Mouse (Mus musculus): ENCODE data around the gene Wrnip1.
A peak's percentile ranks its signal among the peaks of the same experiment; 100 is the strongest.
"Not testable (repeated sequence)": the region's sequence is repeated elsewhere in the genome, so short reads cannot be mapped to it uniquely, and the experiment has no call there.

Wrnip1 gene

DNA sequence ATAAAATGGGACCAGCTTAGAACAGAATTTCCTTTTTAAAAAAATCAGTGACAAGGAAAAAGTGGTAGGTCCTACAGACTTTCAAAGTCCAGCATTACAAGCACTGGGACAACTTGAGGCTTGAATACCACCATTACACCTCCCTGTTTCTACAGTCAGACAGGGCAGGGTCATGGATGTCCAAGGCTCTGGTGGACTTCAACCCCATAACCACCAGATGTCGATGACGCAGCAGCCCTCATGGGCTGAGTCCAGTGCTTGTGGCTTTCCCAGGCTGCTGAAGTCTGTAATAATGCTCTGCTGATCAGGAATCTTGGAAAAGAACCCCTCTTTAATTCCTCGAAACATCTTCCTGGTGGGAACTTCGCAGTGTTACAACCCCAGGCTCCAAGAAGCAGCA is 50.7 kb downstream of the Wrnip1 start:
- DNase-seq: no peak

DNA sequence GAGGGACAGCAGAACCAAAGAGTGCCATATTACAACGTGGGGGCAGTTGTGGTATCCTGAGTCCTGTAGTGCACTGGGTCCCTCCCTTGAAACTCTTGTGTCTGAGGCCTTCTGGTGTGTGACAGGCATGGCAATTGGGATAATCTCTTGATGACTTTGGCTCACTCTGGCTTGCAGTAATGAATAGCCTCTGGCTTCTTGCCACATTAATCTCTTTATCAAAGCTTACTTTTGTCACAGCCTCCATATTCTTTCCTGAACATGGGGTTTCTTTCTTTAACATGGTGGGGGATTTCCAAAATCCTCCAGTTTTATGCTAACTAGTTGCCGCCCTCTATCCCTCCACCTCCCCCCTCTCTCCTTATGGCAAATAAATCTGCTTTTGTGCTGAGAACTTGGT is 51.2 kb downstream of the Wrnip1 start:
- no peak for DNase-seq

DNA sequence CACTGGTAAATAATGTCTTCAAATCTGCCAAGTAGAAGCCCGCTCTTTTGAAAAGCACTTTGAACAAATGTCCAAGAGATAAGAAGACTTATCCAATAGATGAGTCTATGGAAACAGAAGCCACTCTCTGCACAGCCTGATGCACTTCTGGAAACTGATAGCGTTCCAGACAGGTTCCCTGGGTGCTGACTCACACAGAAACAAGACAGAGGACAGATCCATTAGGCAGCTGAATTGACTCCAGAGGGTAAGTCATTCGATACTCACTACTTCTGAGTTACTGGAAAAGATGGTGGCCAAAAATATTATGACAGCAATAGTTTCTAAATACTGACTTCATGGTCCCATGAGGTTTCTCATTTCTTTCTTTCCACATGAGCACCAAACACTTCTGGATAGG is 59.0 kb downstream of the Wrnip1 start:
- DNase-seq: no peak

DNA sequence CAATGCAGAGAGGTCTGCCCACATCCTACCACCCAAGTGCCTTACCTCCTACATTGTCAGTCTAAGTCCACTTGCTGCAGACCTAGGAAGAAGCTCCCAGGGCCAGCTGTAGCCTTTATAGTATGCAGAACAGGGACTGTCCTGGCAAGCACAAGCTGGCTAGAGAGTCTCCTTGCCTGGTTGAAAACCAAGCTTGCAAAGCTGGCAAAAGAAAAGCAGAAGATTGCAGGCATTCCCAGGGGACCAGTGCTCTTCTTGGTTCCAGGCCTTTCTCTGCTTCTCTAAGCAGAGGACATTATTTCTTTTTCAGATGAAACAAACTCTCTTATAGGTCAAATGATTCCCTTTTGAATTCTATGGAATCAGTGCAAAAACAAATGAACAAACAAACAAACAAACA is 61.6 kb downstream of the Wrnip1 start:
- no peak for DNase-seq

- DNase-seq: not testable (repeated sequence)
Observed at GRCm38 (mm10) chr13:32864529-32864928, 62.7 kb downstream of the Wrnip1 start.

DNA sequence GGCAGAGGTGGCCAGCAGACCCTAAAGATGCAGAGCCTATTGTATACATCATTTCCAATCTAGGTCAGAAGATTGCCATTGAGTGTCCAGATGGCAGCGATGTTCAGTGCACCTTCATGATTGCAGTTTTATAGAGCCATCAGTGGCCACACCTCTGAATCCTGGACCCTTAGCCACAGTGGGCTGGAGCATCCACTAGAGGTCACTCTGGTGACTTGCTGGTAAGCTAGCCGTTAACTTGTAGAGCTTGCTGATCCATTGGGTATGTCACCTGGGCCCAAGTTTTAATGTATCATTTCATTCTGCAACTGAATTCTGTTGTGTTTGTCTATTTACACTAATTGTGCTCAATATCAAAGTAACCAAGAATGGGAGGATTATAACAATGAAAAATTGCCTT is 63.8 kb downstream of the Wrnip1 start:
- no peak for DNase-seq

- DNase-seq: peak; percentile 71
Observed at GRCm38 (mm10) chr13:32866484-32866883, 64.6 kb downstream of the Wrnip1 start.

DNA sequence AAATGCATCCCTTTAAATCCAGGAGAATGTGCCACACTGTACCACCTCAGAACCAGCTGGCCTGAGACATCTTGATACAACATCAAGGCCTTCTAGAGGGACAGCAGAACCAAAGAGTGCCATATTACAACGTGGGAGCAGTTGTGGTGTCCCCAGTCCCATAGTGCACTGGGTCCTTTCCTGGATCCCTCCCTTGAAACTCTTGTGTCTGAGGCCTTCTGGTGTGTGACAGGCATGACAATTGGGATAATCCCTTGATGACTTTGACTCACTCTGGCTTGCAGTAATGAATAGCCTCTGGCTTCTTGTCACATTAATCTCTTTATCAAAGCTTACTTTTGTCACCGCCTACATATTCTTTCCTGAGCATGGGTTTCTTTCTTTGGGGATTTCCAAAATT is 65.2 kb downstream of the Wrnip1 start:
- no peak for DNase-seq

GRCm38 (mm10) chr13:32868233-32868632 is 66.4 kb downstream of the Wrnip1 start:
- DNase-seq: not testable (repeated sequence)

GRCm38 (mm10) chr13:32868843-32869242 is 67.0 kb downstream of the Wrnip1 start:
- no peak for DNase-seq

Data from thymus, postnatal 14 days (tissue).